Mouse (Mus musculus): ENCODE data around the gene Batf.
"Not testable (repeated sequence)": the region's sequence is repeated elsewhere in the genome, so short reads cannot be mapped to it uniquely, and the experiment has no call there.

Batf gene

DNA sequence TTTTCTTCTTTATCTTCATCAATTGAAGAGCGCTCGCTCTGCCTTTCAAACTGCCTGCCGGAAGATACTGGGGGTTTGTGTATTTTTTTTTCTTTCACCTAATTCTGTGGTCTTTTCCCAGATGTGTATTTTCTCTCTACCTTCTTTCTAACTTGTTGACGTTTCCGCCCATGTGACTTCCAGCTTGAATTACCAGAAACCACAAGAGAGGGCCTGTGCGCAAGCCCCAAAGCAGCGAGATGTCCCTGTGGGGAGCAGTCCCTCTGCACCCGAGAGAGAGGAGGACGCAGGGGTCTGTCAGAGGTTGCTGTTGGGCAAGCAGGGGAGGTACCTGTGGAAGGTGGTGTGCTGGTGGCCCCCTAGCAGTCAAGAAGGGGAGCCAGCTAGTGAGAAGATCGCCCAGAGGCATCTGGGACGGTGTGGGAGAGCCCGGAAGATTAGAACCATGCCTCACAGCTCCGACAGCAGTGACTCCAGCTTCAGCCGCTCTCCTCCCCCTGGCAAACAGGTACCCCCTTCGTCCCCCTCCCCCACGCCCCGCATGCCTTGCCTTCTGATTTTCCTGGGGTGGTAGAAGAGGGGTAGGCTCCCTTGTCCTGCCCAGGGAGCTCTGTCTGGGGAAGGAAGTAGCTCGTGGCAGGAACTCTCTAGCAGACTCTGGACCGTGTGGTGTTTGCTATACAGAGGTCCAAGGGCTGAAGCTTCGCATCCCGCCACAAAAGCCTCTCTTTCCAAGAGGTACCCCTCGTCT, at the start of gene Batf:
Gene Batf (plus strand): TSS at position 204 of the 751 bp plus-strand sequence.
- DNase-seq: no peak

DNA sequence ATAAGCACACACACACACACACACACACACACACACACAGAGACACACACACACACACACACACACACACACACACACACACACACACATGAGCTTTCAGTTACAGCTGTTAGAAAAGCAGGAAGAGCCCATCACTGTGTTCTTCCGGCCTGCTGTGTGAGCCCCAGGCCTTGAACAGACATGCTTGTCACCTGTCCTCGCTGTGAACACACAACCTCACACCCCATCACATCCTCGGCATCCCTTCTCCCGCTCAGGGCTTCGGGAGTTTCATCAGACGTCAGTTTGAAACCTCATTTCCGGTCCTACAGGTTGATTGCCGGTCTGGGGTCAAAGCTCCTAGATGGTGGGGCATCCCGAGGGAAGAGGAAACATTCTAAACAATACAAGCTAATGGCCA, 48.5 kb upstream of the Batf start:
- DNase-seq: no peak

DNA sequence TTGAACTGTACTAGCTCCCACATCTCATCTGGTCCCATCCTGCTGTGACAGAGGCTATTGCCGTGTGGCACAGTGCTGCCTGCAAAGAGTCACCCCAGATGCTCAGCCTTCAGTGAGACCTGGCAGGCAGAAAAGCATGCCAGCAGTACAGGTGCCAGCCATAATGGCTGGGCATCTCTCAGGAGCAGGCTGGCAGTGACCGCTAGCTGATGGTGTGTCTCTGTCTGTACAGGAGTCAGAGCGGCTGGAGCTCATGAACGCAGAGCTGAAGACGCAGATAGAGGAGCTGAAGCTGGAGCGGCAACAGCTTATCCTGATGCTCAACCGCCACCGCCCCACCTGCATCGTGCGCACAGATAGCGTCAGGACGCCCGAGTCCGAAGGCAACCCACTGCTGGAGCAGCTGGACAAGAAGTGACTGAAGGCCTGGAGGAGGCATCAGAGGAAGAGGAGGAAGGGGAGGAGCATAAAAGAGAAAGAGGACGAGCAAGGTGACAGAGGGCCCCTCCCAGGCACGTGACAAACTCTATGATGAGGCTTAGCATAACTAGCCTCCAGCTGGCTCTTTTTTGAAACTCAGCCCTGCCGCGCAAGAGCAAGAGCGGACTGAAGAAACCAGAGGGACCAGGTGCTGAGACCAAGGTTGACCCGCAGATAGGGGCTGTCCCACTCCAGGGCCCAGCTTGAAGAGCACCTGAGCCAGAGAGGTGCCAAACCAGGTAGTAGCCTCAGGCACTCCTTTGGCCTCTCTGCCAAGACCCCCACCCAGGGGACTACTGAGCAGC, 47.7 kb upstream of the Batf start:
- DNase-seq: no peak

DNA sequence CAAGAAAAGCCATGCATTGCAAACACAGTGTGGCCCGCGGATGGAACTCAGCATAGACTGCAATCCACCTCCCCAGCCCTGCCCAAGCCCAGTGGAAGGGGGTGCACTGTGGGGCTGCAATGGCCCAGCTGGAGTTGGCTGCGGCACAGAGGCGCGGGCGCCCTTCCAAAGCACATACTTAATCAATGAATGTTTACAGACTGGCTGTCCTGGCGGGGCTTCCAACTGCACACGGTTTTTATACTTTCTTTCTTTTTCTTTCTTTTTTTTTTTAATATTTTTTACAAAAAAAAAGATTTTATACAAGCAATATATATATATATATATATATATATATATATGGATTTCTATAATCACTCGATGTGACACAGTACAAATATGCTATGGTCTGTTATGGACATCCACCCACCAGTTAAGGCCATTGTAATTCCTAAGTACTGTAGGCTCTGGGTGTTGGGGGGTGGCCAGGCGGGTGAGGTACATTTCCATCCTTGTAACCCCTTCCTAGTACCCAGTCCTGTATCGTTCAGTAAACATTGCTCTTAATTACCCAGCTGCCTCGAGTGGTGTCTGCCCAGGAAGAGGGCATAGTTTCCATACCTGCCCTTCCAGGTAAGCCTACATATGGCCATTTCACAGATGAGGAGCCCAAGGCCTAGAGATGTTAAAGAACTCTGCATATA, 47.0 kb upstream of the Batf start:
- peak; percentile 68 for DNase-seq

DNA sequence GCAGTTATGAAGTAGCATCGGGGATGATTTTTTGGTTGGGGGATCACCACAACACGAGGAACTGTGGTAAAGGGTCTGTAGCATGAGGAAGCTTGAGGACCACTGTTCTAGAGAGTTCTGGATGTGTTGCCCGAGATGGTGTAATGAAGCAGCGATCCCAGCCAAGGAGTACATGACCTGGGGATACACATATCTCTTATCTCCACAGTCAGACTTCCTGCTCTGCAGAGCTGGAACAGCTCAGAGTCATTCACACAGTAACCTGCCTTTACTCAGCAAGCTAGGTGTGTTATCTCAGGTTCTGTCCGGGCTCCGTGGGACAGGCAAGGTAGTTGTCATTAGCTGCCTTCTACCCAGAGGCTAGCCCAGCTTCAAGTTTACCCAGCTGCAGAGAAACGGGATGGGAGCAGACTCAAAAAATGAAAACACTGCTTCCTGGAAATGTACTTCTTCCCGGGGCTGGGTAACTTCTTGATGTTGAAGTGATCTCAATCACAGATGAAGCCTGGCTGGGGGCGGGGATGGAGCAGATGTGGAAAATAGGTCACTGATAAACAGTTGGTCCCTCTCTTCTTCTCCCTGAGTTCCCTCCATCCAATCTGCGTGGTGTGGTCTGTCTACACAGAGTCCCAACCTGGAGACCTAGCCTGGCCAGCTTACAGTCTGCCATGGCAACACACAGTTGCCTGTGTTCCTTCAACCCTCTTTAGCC, 45.5 kb upstream of the Batf start:
- no peak for DNase-seq

DNA sequence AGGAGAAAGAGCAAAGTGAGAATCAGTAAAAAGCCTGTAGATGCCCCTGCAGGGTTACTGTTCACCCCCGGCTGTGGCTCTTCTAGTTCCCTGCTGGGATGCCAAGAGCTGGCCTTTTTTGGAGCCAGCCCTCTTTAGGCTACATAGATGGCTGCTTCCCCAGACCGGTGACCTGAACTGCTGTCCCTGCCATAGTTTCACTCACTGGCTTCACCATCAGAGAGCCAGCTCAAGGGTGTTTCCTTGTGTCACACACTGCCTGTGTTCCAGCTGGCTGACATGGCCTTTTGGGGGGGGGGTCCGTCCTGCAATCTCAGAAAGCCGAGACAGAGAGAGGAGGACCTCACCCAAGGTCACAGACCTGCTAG, 44.9 kb upstream of the Batf start:
- DNase-seq: no peak

DNA sequence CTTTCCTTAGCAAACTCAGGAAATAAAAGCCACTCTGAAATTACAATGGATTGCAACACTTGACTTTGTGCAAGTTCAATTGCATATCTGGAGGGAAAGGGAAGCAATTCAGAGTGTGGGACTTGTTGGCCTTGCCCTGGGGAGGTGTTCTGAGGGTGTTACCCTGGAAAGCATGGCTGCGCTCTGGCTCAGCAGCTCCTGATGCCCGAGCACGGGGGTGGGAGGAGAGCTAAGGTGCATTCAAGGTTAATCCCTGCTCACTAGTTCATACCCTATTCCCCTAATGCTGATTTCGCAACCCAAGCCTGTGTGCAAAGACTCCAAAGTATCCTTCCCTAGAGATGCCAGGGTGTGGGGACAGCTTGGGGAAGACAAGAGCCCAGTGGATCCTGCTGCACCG, 42.7 kb upstream of the Batf start:
- DNase-seq: no peak

DNA sequence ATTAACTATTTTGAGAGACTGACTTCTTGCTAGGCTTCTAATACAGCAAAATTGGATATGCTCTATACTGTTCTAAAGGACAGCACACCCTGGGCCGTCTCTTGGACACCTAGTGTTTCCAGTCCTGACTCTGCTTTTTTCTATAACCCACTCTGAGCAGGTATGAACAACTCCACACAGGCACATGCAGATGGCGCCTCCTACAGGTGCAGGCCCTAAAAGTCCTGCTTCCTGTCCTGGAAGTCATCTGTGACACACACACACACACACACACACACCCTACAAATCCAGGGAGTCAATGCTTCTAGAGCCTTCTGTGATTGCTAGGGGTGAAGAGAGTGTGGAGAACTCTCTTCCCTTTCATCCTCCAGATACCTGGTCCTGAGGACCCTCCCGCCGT, 40.8 kb upstream of the Batf start:
- no peak for DNase-seq

DNA sequence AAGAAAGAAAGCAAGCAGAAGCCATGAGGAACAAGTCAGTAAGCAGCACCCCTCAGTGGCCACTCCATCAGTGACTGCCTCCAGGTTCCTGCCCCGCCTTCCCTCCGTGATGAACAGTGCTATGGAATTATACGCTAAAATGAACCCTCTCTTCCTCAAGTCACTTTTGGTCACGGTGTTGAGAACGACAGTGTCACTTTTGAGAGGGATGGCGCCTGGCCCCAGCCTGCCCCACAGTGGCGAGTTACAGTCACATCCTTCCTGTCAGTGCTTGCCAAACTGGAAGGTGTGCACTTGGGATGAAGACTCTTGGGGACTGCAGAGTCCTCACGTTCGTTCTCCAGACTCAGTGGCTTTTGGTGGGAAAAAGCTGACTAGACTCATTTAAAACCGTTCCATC, 39.1 kb upstream of the Batf start:
- no peak for DNase-seq

DNA sequence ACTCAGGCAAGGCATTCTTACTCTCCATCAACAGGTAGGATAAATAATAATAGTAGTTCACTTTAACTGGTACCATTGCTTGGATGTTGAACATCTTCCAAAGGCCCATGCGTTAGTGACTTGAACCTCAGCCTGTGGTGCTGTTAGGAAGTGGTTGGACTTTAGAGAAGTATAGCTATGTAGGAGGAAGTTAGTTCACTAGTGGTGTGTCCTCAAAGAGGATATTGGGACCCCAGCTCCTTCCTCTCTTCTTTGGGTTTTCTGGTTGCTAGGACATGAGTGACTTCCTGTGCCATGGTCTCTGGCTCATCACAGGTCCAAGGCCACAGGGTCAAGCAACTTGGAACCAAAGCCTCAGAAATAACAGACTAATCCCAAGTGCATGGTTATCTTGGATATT, 38.5 kb upstream of the Batf start:
- no peak for DNase-seq

DNA sequence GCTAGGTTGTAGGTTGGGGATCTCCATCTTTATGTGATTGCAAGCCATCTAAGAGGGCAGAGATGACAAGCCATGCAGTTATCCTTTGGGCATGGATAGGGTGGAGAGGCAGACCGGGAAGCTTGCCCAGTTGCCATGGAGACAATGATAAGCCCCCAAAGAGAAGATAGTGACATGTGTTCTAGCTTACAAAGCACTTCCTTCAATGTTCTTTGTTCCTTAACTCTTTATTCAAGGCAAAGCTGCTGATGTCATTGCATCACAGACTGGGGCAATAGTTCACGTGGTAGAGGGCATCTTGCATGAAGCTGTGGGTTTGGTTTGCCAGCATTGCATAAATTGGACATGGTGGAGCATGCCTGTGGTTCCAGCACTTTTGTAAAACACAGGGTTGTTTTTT, 27.1 kb upstream of the Batf start:
- no peak for DNase-seq

DNA sequence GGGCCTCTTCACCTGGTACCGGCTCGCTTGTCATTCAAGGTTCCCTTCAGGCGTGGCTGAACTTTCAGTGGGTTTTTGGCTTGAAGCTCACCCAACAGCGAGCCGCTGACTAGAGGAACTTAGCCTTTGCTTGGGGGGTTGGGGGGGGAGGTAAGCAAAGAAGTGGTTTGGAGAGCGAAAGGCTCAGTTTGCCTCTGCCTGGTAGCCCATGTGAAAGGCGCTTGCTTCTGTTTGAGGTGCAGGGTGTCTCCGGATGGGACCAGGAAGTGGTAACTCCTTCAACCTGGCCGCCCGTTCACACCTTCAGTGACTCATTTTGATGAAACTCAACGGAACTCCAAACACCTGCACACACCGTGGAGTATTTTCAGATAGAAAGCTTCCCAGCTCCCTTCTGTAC, 25.6 kb upstream of the Batf start:
- DNase-seq: no peak

DNA sequence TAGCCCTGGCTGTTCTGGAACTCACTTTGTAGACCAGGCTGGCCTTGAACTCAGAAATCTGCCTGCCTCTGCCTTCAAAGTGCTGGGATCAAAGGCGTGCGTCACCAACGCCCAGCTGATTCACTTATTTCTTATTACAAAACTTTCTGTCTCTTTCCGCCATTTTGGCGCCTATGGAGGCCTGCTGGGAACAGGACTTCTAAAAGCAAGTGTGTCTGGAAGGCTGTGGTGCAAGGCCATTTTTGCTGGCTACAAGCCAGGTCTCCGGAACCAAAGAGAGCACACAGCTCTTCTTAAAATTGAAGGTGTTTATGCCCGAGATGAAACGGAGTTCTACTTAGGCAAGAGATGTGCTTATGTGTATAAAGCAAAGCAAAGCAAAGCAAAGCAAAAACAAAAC, 24.2 kb upstream of the Batf start:
- DNase-seq: not testable (repeated sequence)

DNA sequence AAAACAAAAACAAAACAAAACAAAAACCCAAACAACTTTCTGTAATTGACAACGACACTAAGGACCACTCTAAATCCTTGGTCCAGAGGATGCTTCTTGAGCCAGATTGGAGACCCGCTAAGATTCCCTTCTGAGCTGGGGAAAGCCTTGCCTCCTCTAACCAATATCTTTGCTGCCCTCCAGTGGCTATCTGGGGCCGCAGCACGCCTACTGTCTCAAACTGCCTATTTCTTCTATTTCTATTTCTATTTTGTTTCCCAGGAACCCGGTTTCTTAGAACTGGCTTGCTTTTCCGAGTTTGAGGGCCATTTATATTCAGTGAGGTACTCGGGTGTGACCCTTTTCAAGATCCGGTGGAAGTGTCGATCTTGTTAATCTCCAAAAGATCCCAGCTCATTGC, 23.6 kb upstream of the Batf start:
- peak; percentile 73 for DNase-seq

DNA sequence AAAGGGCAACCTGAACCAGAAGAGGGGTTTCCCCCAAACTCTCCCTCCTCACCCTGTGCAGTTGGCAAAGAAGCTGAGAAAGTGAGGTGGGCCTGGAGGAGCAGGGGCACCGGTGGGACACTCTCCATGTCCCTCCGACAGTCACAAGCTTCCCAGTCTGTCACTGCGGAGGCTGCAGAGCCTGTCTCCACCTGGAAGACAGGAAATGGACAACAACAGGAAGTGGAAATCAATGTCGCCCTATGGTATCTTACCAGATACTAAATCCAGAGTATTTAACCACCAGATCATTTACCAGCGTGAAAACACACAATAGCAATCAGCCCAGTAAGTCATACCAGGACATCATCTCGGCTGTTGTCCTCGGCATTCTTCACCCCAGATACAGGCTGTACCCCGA, 20.4 kb upstream of the Batf start:
- DNase-seq: no peak

DNA sequence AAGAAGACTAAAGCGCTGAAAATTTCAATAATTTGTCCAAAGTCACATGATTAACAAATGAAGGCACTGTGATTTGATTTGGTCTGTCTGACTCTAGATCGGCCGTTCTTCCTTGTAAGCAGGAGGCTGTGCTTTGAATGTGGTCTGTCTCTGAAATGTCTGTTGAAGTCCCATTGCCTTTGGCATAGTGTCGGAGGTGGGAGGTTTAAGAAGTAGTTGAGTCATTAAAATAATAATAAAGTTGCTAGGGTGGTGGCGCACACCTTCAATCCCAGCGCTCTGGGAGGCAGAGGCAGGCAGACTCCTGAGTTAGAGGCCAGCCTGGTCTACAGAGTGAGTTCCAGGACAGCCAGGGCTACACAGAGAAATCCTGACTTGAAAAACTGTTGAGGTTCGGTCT, 19.4 kb upstream of the Batf start:
- DNase-seq: no peak

DNA sequence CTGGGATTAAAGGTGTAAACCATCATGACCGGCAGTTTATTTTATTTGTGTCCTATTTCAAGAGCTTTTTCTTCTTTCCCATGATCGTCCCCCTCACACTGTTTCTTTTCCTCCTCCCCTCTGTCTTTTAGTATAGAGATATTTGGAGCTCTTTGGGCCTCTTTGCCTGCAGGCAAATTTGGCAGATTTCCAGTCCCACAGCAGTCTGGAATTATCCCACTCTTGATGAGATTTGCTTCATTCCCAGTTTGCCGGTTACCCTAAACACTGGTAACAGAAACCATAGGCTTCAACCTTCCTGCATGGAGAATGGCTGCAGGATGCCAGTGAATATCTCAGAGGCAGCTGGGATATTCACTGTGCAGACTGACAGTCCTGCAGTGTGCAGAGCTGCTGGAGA, 17.8 kb upstream of the Batf start:
- no peak for DNase-seq

DNA sequence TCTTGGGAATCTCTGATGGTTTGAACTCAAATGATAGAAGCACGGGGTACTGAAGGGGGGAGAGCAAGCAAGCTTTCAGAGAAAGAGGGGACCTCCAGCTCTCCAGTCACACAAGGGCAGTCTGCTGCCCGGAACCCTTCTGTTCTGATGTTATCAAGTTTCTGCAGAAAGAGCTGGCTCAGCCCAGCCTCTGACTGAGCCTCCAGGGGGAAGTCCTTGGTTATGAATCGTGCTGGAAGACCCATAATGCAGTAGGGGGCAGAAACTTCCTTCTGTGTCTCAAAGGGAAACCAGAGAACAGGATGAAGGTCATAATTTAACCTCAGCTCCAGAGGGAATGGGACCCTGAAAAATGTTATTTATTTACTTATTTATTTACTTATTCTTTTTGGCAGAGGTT, 16.4 kb upstream of the Batf start:
- no peak for DNase-seq

DNA sequence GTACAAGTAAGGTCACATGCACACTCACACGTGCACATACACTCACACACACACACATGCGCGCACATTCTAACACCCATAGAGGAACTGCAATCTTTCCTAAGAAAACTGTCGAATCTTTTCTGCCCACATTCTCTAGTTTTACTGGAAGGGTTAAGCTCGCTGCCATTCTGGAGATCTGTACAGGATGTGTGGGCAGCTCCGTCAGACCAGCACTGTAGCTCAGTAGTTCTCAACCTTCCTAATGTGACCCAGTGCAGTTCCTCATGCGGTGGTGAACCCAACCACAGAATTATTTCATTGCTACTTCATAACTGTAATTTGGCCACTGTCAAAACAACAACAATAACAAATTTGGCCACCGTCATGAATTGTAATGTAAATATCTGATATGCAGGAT, 12.6 kb upstream of the Batf start:
- no peak for DNase-seq

DNA sequence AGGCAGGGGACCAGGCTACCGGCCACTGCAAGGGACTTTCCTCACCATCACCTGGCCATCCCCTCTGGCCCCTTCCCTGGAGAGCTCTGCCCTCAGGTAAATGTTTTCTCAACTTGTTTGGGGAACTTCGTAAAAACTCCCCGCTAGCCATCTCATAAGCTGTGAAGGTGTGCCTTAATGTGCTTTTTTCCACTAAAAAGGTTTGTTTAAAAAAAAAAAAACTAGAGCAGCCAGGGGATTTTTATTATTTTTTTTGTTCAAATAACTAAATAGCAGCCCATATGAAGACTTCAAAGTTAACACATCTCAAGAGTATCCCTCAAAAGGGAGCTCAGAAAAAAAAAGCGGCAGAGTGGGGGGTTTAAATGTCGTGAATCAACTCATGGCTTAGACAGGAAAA, 7.4 kb upstream of the Batf start:
- no peak for DNase-seq

DNA sequence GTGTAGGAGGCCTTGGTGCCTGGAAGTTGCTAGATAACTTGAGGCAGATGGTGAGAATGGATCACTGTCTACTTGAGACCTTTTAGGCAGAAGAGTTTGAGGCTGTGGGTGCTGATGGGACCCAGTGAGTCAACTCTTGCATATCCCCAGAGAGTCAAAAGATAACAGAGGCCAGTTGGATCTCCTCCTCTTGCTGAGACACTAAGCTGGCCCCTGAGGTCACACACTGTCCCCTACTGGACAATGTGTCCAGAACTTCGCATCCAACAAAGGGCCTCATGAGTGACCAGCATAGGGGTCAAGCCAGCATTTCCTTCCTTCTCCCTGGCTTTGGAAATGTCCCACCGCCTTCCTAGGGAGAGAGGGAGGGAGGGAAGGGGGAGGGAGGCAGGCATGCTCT, 6.7 kb upstream of the Batf start:
- DNase-seq: no peak

DNA sequence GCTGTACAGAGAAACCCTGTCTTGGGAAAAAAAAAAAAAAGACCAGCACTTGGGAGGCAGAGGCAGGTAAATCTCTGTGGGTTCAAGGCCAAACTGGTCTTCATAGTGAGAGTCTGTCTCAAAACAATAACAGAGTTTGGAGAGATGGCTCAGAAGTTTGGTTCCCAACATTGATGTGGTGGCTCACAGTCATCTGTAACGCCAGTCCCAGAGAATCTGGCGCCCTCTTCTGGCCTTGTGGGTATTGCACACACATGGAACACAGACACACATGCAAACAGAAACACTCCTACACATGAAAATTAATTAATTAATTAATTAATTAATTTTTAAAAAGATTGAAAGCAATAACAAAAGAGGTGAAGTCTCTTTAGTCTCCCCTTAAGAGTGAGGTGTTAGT, 4.1 kb upstream of the Batf start:
- no peak for DNase-seq

Measured in right cerebral cortex, adult 18-20 months (tissue).